Mouse (Mus musculus) heart, adult 2 months (tissue): Measurements from ENCODE around the gene Tpgs1.

Source experiments
- CTCF ChIP-seq: fragments of 200-600 bp; IDR thresholded peaks from 2 replicates; pipeline ENCODE4 v1.8.1; 2022; ENCODE audit warnings: antibody characterized with exemption, mild to moderate bottlenecking, moderate library complexity
- EP300 ChIP-seq: fragments of 200-500 bp; IDR thresholded peaks from 2 replicates; pipeline ENCODE4 v1.6.1; 2011; ENCODE audit warnings: low read depth, low read length, control low read depth; ENCODE audit not compliant: insufficient read depth
- POLR2A ChIP-seq: fragments of 200-500 bp; IDR thresholded peaks from 2 replicates; pipeline ENCODE4 v1.6.1; 2011; ENCODE audit warnings: mild to moderate bottlenecking, low read depth, low read length, control low read depth; ENCODE audit not compliant: insufficient read depth

DNA sequence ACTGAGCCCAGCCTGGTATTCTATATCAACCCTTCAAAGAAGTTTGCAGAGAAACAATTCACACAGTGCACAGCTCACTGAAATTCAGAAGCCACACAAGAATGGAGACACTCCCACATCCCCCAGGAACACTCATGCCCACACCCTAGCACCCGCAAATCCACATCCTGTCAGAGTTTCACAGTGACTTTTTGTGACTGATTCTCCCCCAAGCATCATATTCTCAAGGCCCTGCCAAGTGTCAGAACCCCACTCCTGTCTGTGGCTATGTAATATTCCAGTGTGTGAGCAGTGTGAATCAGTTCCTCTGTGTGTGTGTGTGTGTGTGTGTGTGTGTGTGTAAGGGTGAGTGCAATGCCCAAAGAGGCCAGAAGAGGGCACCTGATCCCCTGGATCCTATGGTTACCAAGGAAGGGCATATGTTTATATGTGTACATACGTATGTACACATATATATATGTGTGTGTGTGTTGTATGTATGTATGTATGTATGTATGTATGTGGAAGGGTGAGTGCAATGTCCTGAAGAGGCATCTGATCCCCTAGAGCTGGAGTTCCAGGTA is 22.9 kb downstream of the Tpgs1 start:
- TF ChIP-seq CTCF (no peak), POLR2A (no peak), EP300 (no peak)
